Mouse (Mus musculus) CH12.LX (cell line): ENCODE measurements around the gene Zdhhc6. TPM values are rescaled to one million over a fixed set of nuclear protein-coding genes. Genes with fewer than 3 reads are reported as not detected.

Source experiments
- DNase-seq: peaks from one replicate; pipeline ENCODE4 v3.0.0-alpha.2; 2013; ENCODE audit errors: extremely low read depth
- H3K27ac ChIP-seq: 2 replicates; pipeline ENCODE4 v1.5.1; 2012; ENCODE audit warnings: low read depth, mild to moderate bottlenecking, control low read depth, moderate library complexity; ENCODE audit not compliant: insufficient read depth
- H3K27me3 ChIP-seq: replicated peaks from 2 replicates; pipeline ENCODE3; 2012; ENCODE audit warnings: inconsistent platforms
- H3K36me3 ChIP-seq, 2 experiments: replicated peaks in 1 of 2; 2 replicates each; pipeline versions ENCODE3 to v1.6.1; 2012; ENCODE audit warnings: inconsistent platforms in 1 of 2, low read length in 1 of 2, mild to moderate bottlenecking in 1 of 2, mixed read lengths in 1 of 2, moderate library complexity in 1 of 2; ENCODE audit not compliant: control insufficient read depth in 1 of 2, insufficient read depth in 1 of 2
- H3K4me1 ChIP-seq, 2 experiments: 2 replicates each; pipeline ENCODE4 v1.6.1; 2012; ENCODE audit warnings: inconsistent platforms in 1 of 2, moderate library complexity in 1 of 2; ENCODE audit not compliant: insufficient read depth in 2 of 2, control insufficient read depth in 1 of 2
- H3K4me2 ChIP-seq: 2 replicates; pipeline ENCODE4 v1.6.1; 2012; ENCODE audit warnings: low read depth, mild to moderate bottlenecking, control low read depth; ENCODE audit not compliant: poor library complexity, insufficient read depth, severe bottlenecking
- H3K4me3 ChIP-seq, 3 experiments: fragments of 150-350 bp in 1 of 3; sonication (generic) in 1 of 3; replicated peaks in 1 of 3; 2 replicates each; pipeline versions ENCODE3 to v1.5.1; 2011 to 2012; ENCODE audit warnings: low read depth in 2 of 3, low read length in 2 of 3, mild to moderate bottlenecking in 2 of 3, moderate library complexity in 2 of 3, control low read depth in 1 of 3, improper control_type of control experiment in 1 of 3, inconsistent platforms in 1 of 3, mixed read lengths in 1 of 3; ENCODE audit not compliant: poor library complexity in 1 of 3
- H3K79me2 ChIP-seq: replicated peaks from 2 replicates; pipeline ENCODE4 v1.6.1; 2012; ENCODE audit warnings: mild to moderate bottlenecking, moderate library complexity; ENCODE audit not compliant: control insufficient read depth, poor library complexity, insufficient read depth, severe bottlenecking; ENCODE audit errors: extremely low read depth
- H3K9ac ChIP-seq: 2 replicates; pipeline ENCODE4 v1.6.1; 2012; ENCODE audit warnings: low read depth, mild to moderate bottlenecking, control low read depth, moderate library complexity; ENCODE audit not compliant: insufficient read depth
- H3K9me3 ChIP-seq: replicated peaks from 2 replicates; pipeline ENCODE3; 2012; ENCODE audit warnings: low read length, inconsistent platforms, mixed read lengths
- BHLHE40 ChIP-seq: IDR thresholded peaks from 2 replicates; pipeline ENCODE4 v1.6.1; 2011; ENCODE audit warnings: mild to moderate bottlenecking, low read depth, low read length, improper control_type of control experiment
- EP300 ChIP-seq: IDR thresholded peaks from 2 replicates; pipeline ENCODE4 v1.6.1; 2011; ENCODE audit warnings: low read length, improper control_type of control experiment
- IRF4 ChIP-seq: IDR thresholded peaks from 2 replicates; pipeline ENCODE4 v1.6.1; 2014; ENCODE audit warnings: low read depth, mild to moderate bottlenecking, inconsistent platforms, low read length, improper control_type of control experiment
- JUND ChIP-seq: conservative IDR thresholded peaks from 2 replicates; pipeline ENCODE4 v1.6.1; 2011; ENCODE audit warnings: low read depth, low read length, improper control_type of control experiment
- MYC ChIP-seq: IDR thresholded peaks from 2 replicates; pipeline ENCODE4 v1.6.1; 2011; ENCODE audit warnings: low read depth, mild to moderate bottlenecking, improper control_type of control experiment, low read length
- RCOR1 ChIP-seq: conservative IDR thresholded peaks from 2 replicates; pipeline ENCODE4 v1.6.1; 2012; ENCODE audit warnings: low read depth, mild to moderate bottlenecking, inconsistent platforms, low read length, improper control_type of control experiment
- TBP ChIP-seq: conservative IDR thresholded peaks from 2 replicates; pipeline ENCODE4 v1.6.1; 2011; ENCODE audit warnings: low read depth, low read length, improper control_type of control experiment
- UBTF ChIP-seq: IDR thresholded peaks from 2 replicates; pipeline ENCODE4 v1.6.1; 2012; ENCODE audit warnings: low read depth, mild to moderate bottlenecking, inconsistent platforms, low read length, improper control_type of control experiment, moderate library complexity
- ZKSCAN1 ChIP-seq: IDR thresholded peaks from 2 replicates; pipeline ENCODE4 v1.6.1; 2012; ENCODE audit warnings: low read depth, inconsistent platforms, low read length, improper control_type of control experiment, borderline replicate concordance
- dilution Hi-C: fragments of 300-500 bp; cut with MboI; formaldehyde crosslinking; loops from 2 replicates; pipeline ENCODE4 v1.14.3; 2020; ENCODE audit warnings: low sequenced_read_pairs; ENCODE audit not compliant: extremely low pct_unique_long_range_greater_than_20kb, extremely low pct_ligation_motif_present
- in situ Hi-C: fragments of 300-500 bp; cut with MboI; formaldehyde crosslinking; loops from 3 replicates; pipeline ENCODE4 v1.14.3; 2019; ENCODE audit warnings: low sequenced_read_pairs, low pct_ligation_motif_present, low pct_unique_long_range_greater_than_20kb, mixed read lengths
- polyA plus RNA-seq: library from polyadenylated mRNA; unstranded; fragments of >175 nt; gene quantifications from 2 replicates; pipeline ENCODE4 v1.2.1, GENCODE M21; 2012; ENCODE audit warnings: low read depth; ENCODE audit not compliant: insufficient read length
- total RNA-seq, 2 experiments: library from RNA; depleted of rRNA; stranded (reverse); fragments of 300-350 nt in 1 of 2; fragments of >200 nt in 1 of 2; gene quantifications; 2 replicates each; pipeline ENCODE4 v1.2.3; 2012 to 2014

Zdhhc6 gene
- total and polyA plus RNA-seq, 3 experiments: 101 to 143 (median 101) TPM

GRCm38 (mm10) chr19:55227135-55227534 is 88.7 kb downstream of the Zdhhc6 start (continued):
- no peak for TF ChIP-seq TBP
- TF ChIP-seq EP300: peak; percentile 73

- DNase-seq: no peak
- Histone ChIP-seq H3K27ac (no peak overlapping the region), H3K27me3 (no peaks in the 10 kb centered on the region), H3K36me3 (no peaks in the 10 kb centered on the region)
- in situ Hi-C loops: no loop called here
- no peak for TF ChIP-seq RCOR1
- TF ChIP-seq MYC: no peak
- no peak for TF ChIP-seq JUND
- no peak for TF ChIP-seq IRF4
- TF ChIP-seq EP300: no peak
- no peak for TF ChIP-seq UBTF
- TF ChIP-seq, all 38 proteins: peak for 0
- peaks cover 11% of the 10 kb centered on the region for H3K9me3 ChIP-seq
- no peak overlapping the region for H3K4me3 ChIP-seq
- dilution Hi-C loops: no loop called here
- H3K79me2 ChIP-seq: no peaks in the 10 kb centered on the region
- H3K9ac ChIP-seq: no peak overlapping the region
- H3K4me1 ChIP-seq: peaks cover 11 to 35% of the 10 kb centered on the region in 2 experiments
- no peak overlapping the region for H3K4me2 ChIP-seq
Observed at GRCm38 (mm10) chr19:55226621-55227020, 89.2 kb downstream of the Zdhhc6 start.

- Histone ChIP-seq H3K4me3 (no peak overlapping the region), H3K9me3 (peaks cover 11% of the 10 kb centered on the region), H3K36me3 (no peaks in the 10 kb centered on the region), H3K9ac (no peak overlapping the region), H3K4me2 (no peak overlapping the region), H3K27ac (no peak overlapping the region), H3K4me1 (peaks cover 22 to 62% of the 10 kb centered on the region in 2 experiments), H3K79me2 (no peaks in the 10 kb centered on the region), H3K27me3 (no peaks in the 10 kb centered on the region)
- dilution Hi-C loops: no loop called here
- in situ Hi-C loops: loop anchor here (5.0 kb wide), 1 partner anchor 105 kb away; no protein-coding TSS in a partner anchor
- no peak for DNase-seq
- TF ChIP-seq BHLHE40 (no peak), ZKSCAN1 (peak; percentile 68)
Observed at GRCm38 (mm10) chr19:55222268-55222667, 93.6 kb downstream of the Zdhhc6 start.

Other genes starting within 250 kb of the Zdhhc6 start
- 11.1 and 12.3 TPM in 2 replicates for gene Gpam, start 188.8 kb downstream of the Zdhhc6 start, total RNA-seq (2012; rRNA removed)
- 12.5 and 12.9 TPM in 2 replicates for gene Gpam, start 188.8 kb downstream of the Zdhhc6 start, total RNA-seq (2014; rRNA removed)
- gene Gpam, start 188.8 kb downstream of the Zdhhc6 start, polyA plus RNA-seq: 8.2 and 8.8 TPM in 2 replicates
- not detected in 2 replicates for gene Tectb, start 135.3 kb downstream of the Zdhhc6 start, total RNA-seq (2012; rRNA removed)
- gene Tectb, start 135.3 kb downstream of the Zdhhc6 start, total RNA-seq (2014; rRNA removed): not detected in 2 replicates
- gene Tectb, start 135.3 kb downstream of the Zdhhc6 start, polyA plus RNA-seq: not detected in 2 replicates
- gene Gucy2g, start 74.8 kb downstream of the Zdhhc6 start, total RNA-seq (2012; rRNA removed): not detected in 2 replicates
- not detected in 2 replicates for gene Gucy2g, start 74.8 kb downstream of the Zdhhc6 start, total RNA-seq (2014; rRNA removed)
- gene Gucy2g, start 74.8 kb downstream of the Zdhhc6 start, polyA plus RNA-seq: 0.11 TPM in 1 of 2 replicates, not detected in the other
- gene Acsl5, start 64.1 kb downstream of the Zdhhc6 start, total RNA-seq (2012; rRNA removed): 126 and 143 TPM in 2 replicates
- gene Acsl5, start 64.1 kb downstream of the Zdhhc6 start, total RNA-seq (2014; rRNA removed): 196 and 224 TPM in 2 replicates
- gene Acsl5, start 64.1 kb downstream of the Zdhhc6 start, polyA plus RNA-seq: 231 and 265 TPM in 2 replicates
- 22.3 and 23.1 TPM in 2 replicates for gene Vti1a, start 263 bp upstream of the Zdhhc6 start, total RNA-seq (2012; rRNA removed)
- 23.5 and 23.8 TPM in 2 replicates for gene Vti1a, start 263 bp upstream of the Zdhhc6 start, total RNA-seq (2014; rRNA removed)
- 27.6 and 30.8 TPM in 2 replicates for gene Vti1a, start 263 bp upstream of the Zdhhc6 start, polyA plus RNA-seq